ENCODE assay signal across 11 mouse cellular contexts in genomic region chr2:105677434-105678105, GRCm38 (mm10). TPM values are rescaled to one million over a fixed set of nuclear protein-coding genes. Genes with fewer than 3 reads are reported as not detected.
A peak's percentile ranks its signal among the peaks of the same experiment; 100 is the strongest.
DNase-seq lines count a peak whose midpoint lies in the region; ATAC-seq and TF ChIP-seq lines count a peak whose summit lies in the region.
"Had no signal": no experiment of that assay in that cellular context is flagged by ENCODE, and none has a peak within 500 bp of the region (broad histone marks: within the 10 kb centered on the region; RNA-seq: fewer than 3 reads in every experiment).

No protein-coding gene starts in this region.

- 4% methylated on average over 11 of the region's 11 CpGs for WGBS in cerebellum, adult 2 months
- WGBS in forebrain, embryonic 13.5 days, result under 1% methylated on average over 11 of the region's 11 CpGs
- WGBS in midbrain, embryonic 13.5 days, result under 1% methylated on average over 11 of the region's 11 CpGs

- no peak for TF ChIP-seq POLR2A in cerebellum, adult 2 months (IDR thresholded peaks at IDR 0.05; ENCODE audit: borderline replicate concordance, insufficient read depth, low read length)

- H3K9me3 ChIP-seq in forebrain, embryonic 13.5 days (replicated peaks), result no peaks in the 10 kb centered on the region
- no peaks in the 10 kb centered on the region for H3K9me3 ChIP-seq in midbrain, embryonic 13.5 days
- H3K9me3 ChIP-seq: limb, embryonic 13.5 days had no signal

- H3K27me3 ChIP-seq in cerebellum, adult 2 months (ENCODE audit: control insufficient read depth, insufficient read depth, low read length), result no peaks in the 10 kb centered on the region
- H3K27me3 ChIP-seq in forebrain, embryonic 13.5 days, result peaks cover 54% of the 10 kb centered on the region
- peaks cover 97% of the 10 kb centered on the region for H3K27me3 ChIP-seq in midbrain, embryonic 13.5 days

- H3K4me1 ChIP-seq in cerebellum, adult 2 months (ENCODE audit: control insufficient read depth, insufficient read depth, low read length), result no peaks in the 10 kb centered on the region
- peaks cover 73% of the 10 kb centered on the region for H3K4me1 ChIP-seq in forebrain, embryonic 13.5 days
- H3K4me1 ChIP-seq in midbrain, embryonic 13.5 days (replicated peaks), result peaks cover 47% of the 10 kb centered on the region

- DNase-seq in cerebellum, adult 2 months, result peak; percentile 42 to 67
- DNase-seq in cerebellum, adult 11-12 months, result no peak
- peak; percentile 90 for DNase-seq in ES-CJ7 (ENCODE audit: low read depth, low spot score)
- DNase-seq in adrenal gland, postnatal 36 days, result no peak
- no peak for DNase-seq in kidney, postnatal 10 days
- DNase-seq in kidney, adult 11 months, result no peak
- DNase-seq: right cerebral cortex, postnatal 25 days; thymus, postnatal 36 days had no signal

- peak overlapping the region; percentile 78 for H3K4me2 ChIP-seq in forebrain, embryonic 13.5 days
- H3K4me2 ChIP-seq in midbrain, embryonic 13.5 days (replicated peaks), result peak overlapping the region; percentile 62

- peak overlapping the region; percentile 93 for H3K4me3 ChIP-seq in cerebellum, adult 2 months (replicated peaks; ENCODE audit: insufficient read depth, low read depth, low read length)
- peak overlapping the region; percentile 72 for H3K4me3 ChIP-seq in forebrain, embryonic 13.5 days
- peak overlapping the region; percentile 49 for H3K4me3 ChIP-seq in midbrain, embryonic 13.5 days (replicated peaks)
- H3K4me3 ChIP-seq: limb, embryonic 13.5 days had no signal

- peak overlapping the region; percentile 99 for H3K27ac ChIP-seq in cerebellum, adult 2 months (ENCODE audit: insufficient read depth, low read length)
- peak overlapping the region; percentile 95 for H3K27ac ChIP-seq in forebrain, embryonic 13.5 days
- H3K27ac ChIP-seq in midbrain, embryonic 13.5 days, result peak overlapping the region; percentile 64
- H3K27ac ChIP-seq: limb, embryonic 13.5 days had no signal

- no peak for ATAC-seq in forebrain, embryonic 13.5 days
- no peak for ATAC-seq in midbrain, embryonic 13.5 days

- peak overlapping the region; percentile 90 for H3K9ac ChIP-seq in forebrain, embryonic 13.5 days
- H3K9ac ChIP-seq in midbrain, embryonic 13.5 days (replicated peaks), result peak overlapping the region; percentile 79
- H3K9ac ChIP-seq: limb, embryonic 13.5 days had no signal

- H3K36me3 ChIP-seq in forebrain, embryonic 13.5 days (ENCODE audit: poor library complexity, severe bottlenecking), result no peaks in the 10 kb centered on the region
- H3K36me3 ChIP-seq in midbrain, embryonic 13.5 days, result no peaks in the 10 kb centered on the region
- H3K36me3 ChIP-seq: limb, embryonic 13.5 days had no signal

- no peak for TF ChIP-seq CTCF in cerebellum, adult 2 months (IDR thresholded peaks at IDR 0.05; ENCODE audit: borderline replicate concordance, insufficient read depth, low read depth, low read length)

RNA-seq across cellular contexts. Expression of gene Pax6, which starts 8.9 kb away (rescaled TPM):
- 84.5 and 103 TPM in 2 replicates for polyA plus RNA-seq in cerebellum, adult 2 months (2012; rRNA removed)
- 87.1 and 92.7 TPM in 2 replicates for polyA plus RNA-seq in forebrain, embryonic 13.5 days (2015; fragmentation: Nextera tagmentation; extraction: Ambion mirVana)
- 39.9 and 40.9 TPM in 2 replicates for polyA plus RNA-seq in midbrain, embryonic 13.5 days (2015; fragmentation: Nextera tagmentation; extraction: Ambion mirVana)
- not detected for total RNA-seq in adrenal gland, postnatal 36 days (2021)

Comparison
In these comparisons a context has a peak if more than half of its experiments do, and no peak if none do; other contexts are left out.
1. DNase-seq: peak in cerebellum, adult 2 months (2 of 2) and ES-CJ7 (single experiment); none in cerebellum, adult 11-12 months (single experiment), adrenal gland, postnatal 36 days (0 of 2), kidney, postnatal 10 days (single experiment) and kidney, adult 11 months (single experiment).
2. Peak in every context shown above with its lines, with median percentiles within 50 percentile points of each other: H3K27ac ChIP-seq and H3K4me3 ChIP-seq.